Mouse (Mus musculus) gonadal fat pad, adult 2 months (tissue): ENCODE data around the gene Stoml2. TPM values are rescaled to one million over a fixed set of nuclear protein-coding genes. Genes with fewer than 3 reads are reported as not detected.

Experiments used
- DNase-seq: peaks from one replicate; pipeline ENCODE4 v3.0.0-alpha.2; 2012; ENCODE audit warnings: low read depth
- polyA plus RNA-seq: library from polyadenylated mRNA; depleted of rRNA; stranded (reverse); fragments of >200 nt; gene quantifications from 2 replicates; pipeline ENCODE4 v1.2.3, GENCODE M21; 2012

Stoml2 gene
- polyA plus RNA-seq, 1 experiment = 103 TPM

- no peak for DNase-seq
Measured at GRCm38 (mm10) chr4:43038567-43039495, 7.3 kb upstream of the Stoml2 start.

- DNase-seq = no peak
Measured at GRCm38 (mm10) chr4:43037860-43038566, 6.5 kb upstream of the Stoml2 start.

- DNase-seq = no peak
Measured at GRCm38 (mm10) chr4:43036356-43036755, 4.8 kb upstream of the Stoml2 start.

GRCm38 (mm10) chr4:43035851-43036250 lies 4.3 kb upstream of the Stoml2 start:
- no peak for DNase-seq

GRCm38 (mm10) chr4:43033481-43033880 lies 2.0 kb upstream of the Stoml2 start:
- DNase-seq = no peak

- DNase-seq = no peak
Measured at GRCm38 (mm10) chr4:43032501-43032900, 991 bp upstream of the Stoml2 start.

GRCm38 (mm10) chr4:43030780-43031230 lies 705 bp downstream of the Stoml2 start:
- DNase-seq = no peak

- no peak for DNase-seq
Measured at GRCm38 (mm10) chr4:43030352-43030751, 1.2 kb downstream of the Stoml2 start.

GRCm38 (mm10) chr4:43029749-43030148 lies 1.8 kb downstream of the Stoml2 start:
- no peak for DNase-seq

- DNase-seq = no peak
Measured at GRCm38 (mm10) chr4:43029121-43029520, 2.4 kb downstream of the Stoml2 start.

- DNase-seq = no peak
Measured at GRCm38 (mm10) chr4:43025084-43025960, 6.2 kb downstream of the Stoml2 start, which contains the start of gene Pigo. TSS of gene Pigo (minus strand) at chr4:43025819.

GRCm38 (mm10) chr4:43024673-43025072 lies 6.8 kb downstream of the Stoml2 start:
- DNase-seq = no peak

GRCm38 (mm10) chr4:43021341-43021740 lies 10.2 kb downstream of the Stoml2 start:
- DNase-seq = no peak

- no peak for DNase-seq
Measured at GRCm38 (mm10) chr4:43020876-43021275, 10.6 kb downstream of the Stoml2 start.

- no peak for DNase-seq
Measured at GRCm38 (mm10) chr4:43019641-43020465, 11.7 kb downstream of the Stoml2 start.

- no peak for DNase-seq
Measured at GRCm38 (mm10) chr4:43019176-43019575, 12.3 kb downstream of the Stoml2 start.

GRCm38 (mm10) chr4:43018156-43018555 lies 13.4 kb downstream of the Stoml2 start:
- DNase-seq = no peak

GRCm38 (mm10) chr4:43012091-43012490 lies 19.4 kb downstream of the Stoml2 start:
- no peak for DNase-seq

- DNase-seq = peak; percentile 52
Measured at GRCm38 (mm10) chr4:43010161-43011038, 21.1 kb downstream of the Stoml2 start, which contains the start of gene Fancg. TSS of gene Fancg (minus strand) at chr4:43010506.

- DNase-seq = no peak
Measured at GRCm38 (mm10) chr4:43005765-43006164, 25.7 kb downstream of the Stoml2 start.
